Mouse (Mus musculus): Measurements from ENCODE around the gene Atg9a.
"Not testable (repeated sequence)": the region's sequence is repeated elsewhere in the genome, so short reads cannot be mapped to it uniquely, and the experiment has no call there.

The Atg9a gene

GRCm38 (mm10) chr1:75191622-75192402 is at the start of gene Atg9a, which contains the start of gene Ankzf1:
TSS of gene Atg9a (minus strand) at chr1:75192196.
TSS of gene Ankzf1 (plus strand) at chr1:75192151.
- peak; percentile 97 for DNase-seq (ENCODE audit: extremely low read depth, low read depth)

GRCm38 (mm10) chr1:75239591-75239990 is 47.6 kb upstream of the Atg9a start:
- no peak for DNase-seq (ENCODE audit: extremely low read depth, low read depth)

DNA sequence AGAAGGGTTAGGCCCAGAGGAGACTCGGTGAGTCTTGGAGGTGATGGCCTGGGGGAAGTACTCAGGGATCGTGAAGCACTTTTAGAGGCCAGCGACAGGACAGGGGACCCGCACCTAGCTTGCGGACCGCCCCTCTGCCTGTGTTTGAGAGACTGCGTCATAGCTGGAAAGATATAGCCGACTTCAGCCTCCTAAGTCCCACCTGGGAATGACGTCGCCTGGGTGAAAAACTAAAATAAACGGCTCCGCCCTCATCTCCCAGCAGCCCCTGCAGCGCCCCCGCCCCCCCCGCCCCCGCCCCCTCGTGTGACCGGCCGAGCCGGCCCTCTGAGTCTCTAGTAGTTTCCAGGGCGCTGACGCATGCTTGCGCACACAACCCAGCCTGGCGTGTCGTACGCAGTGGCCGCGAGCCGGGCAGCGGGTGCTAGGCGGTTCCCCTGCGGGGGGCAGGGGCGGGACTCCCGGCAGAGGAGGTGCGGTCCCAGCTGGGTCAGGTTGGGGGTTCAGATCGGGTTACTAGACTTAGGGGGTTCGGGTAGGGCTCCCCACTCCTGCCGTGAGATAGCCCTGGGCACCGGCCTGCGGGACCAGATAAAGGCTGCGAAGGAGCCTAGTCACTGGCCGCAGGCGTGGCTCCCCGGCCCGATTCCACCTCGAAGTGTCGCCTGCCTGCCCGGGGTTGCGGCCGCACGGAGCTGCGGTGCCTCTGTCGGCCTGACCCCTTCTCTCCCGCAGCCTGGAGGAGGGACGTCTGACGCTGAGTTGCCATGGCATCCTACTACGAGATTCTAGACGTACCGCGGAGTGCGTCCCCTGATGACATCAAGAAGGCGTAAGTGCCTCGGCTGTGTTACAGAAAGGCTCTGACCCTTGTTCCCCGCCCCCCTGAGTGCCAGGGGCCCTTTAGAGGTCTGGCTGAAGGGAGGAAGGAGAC is 44.4 kb upstream of the Atg9a start, which contains the start of gene Dnajb2:
Gene Dnajb2 (plus strand): TSS at position 290 of the 934 bp plus-strand sequence.
- DNase-seq (ENCODE audit: extremely low read depth, low read depth) = peak; percentile 67

DNA sequence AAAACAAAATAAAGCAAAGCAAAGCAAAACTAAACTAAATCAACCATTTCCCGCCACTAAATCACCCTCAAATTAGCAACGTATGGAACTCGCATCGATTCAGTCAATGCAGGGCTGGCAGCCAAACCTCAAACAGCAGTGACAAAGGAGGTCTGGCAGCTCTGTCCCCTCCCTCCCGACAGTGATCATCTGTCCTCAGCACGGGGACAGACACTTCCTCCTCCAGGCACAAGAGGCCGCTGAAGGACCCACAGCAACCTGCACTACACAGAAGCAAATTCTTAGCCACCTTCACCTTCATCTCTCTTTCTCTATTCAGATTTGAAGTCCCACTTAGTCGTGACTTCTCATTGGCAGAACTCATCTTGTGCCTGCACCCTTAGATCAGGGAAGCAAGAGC is 42.6 kb upstream of the Atg9a start:
- DNase-seq (ENCODE audit: extremely low read depth, low read depth) = peak; percentile 81

DNA sequence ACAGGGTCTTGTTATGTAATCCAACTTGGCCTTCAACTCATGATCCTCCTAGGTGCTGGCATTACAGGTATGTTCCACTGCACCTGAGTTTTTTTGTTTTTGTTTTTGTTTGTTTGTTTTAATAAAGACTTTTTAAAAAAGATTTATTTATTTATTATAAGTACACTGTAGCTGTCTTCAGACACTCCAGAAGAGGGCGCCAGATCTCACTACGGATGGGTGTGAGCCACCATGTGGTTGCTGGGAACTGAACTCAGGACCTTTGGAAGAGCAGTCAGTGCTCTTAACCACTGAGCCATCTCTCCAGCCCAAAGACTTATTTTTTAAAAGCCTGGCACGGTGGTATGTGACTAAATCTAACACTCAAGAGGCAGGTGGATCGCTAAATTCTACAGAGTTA is 40.5 kb upstream of the Atg9a start:
- DNase-seq (ENCODE audit: extremely low read depth, low read depth) = not testable (repeated sequence)

DNA sequence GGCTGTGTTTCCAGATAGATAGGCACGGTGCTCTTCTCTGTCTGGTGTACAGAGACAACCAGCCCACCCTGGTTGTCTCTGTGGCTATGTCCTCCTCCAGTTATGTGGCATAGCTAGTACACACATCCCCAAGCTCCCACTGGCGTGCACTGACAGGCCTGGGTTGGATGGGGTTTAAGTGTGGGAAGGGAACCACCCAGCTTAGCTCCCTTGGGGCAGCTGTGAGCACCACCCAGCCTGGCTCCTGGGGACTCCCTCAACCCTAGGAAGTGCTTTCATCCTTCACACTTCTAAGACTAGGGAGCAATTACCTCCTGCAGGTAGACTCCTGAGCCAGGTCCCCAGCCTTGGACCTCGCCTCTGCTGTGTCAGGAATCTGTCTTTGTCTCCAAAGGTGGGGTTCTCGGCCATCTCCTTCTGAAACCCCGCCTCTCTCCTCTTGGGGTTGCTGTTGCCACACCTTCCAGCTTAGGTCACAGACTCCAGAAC is 39.7 kb upstream of the Atg9a start, which contains the start of gene A630095N17Rik:
Gene A630095N17Rik (minus strand): TSS at position 439 of the 489 bp plus-strand sequence.
- no peak for DNase-seq (ENCODE audit: extremely low read depth, low read depth)

GRCm38 (mm10) chr1:75231224-75231623 is 39.2 kb upstream of the Atg9a start:
- no peak for DNase-seq (ENCODE audit: extremely low read depth, low read depth)

DNA sequence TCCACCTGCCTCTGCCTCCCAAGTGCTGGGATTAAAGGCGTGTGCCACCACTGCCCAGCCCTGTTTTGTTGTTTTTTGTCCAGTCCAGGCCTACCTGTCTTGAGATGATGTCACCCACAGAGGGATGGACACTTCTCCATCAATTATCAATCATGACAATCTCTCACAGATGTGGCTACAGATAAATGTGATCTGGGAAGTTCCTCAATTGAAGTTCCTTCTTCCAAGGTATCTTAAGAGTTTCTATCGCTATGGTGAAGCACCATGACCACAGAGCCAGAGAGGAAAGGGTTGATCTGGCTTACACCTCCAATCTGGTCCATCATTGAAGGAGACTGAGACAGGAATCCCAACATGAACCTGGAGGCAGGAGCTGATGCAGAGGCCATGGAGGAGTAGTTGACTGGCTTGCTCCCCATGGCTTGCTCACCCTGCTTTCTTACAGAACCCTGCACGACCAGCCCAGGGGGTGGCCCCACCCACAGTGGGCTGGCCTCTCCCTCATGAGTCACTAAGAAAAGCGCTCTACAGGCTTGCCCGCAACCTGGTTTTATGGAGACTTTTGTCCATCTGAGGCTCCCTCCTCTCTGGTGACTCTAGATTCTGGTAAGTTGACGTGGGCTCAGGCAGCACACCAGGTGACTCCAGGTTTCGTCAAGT is 38.5 kb upstream of the Atg9a start:
- no peak for DNase-seq (ENCODE audit: extremely low read depth, low read depth)

DNA sequence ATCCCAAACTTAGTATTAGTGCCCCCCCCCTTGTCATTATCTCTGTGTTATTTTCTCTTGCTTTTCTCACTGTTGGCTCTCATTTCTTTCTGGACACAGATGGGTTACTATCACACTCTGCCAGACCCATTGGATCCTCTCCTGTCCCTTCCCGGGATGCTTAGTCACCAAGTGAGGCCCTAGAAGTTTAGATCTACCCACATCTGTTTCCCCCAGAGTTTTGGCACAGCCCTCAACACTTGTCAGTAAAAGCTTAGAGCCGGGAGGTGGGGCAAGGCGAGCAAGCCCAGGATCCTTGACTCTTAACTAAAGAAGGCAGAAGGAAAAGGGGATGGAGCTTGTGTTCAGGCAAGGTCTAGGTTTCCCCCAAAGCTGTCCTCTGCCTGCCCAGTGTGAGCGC is 37.2 kb upstream of the Atg9a start:
- peak; percentile 94 for DNase-seq (ENCODE audit: extremely low read depth, low read depth)

- no peak for DNase-seq (ENCODE audit: extremely low read depth, low read depth)
Observed at GRCm38 (mm10) chr1:75227653-75228052, 35.7 kb upstream of the Atg9a start.

GRCm38 (mm10) chr1:75226138-75226537 is 34.1 kb upstream of the Atg9a start:
- DNase-seq (ENCODE audit: extremely low read depth, low read depth) = no peak

DNA sequence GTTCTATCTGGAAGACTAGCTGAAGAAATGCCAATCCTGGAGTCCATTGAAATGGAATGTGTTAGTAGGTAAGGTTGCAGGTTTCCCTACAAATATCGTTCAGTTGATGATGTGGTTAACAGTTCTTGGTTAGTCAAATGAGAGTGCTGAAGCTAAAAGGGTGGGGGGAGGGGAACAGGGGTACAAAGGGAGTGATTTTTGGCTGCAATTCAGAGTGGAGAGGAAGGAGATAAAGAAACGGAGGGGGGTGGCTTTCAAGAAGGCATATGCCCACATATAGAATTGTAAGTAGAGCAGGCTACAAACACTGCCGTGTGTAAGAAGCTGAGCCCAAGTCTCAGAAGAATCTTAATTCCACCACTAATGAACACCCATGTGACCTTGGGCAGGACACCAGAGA is 33.5 kb upstream of the Atg9a start:
- no peak for DNase-seq (ENCODE audit: extremely low read depth, low read depth)

GRCm38 (mm10) chr1:75223532-75223931 is 31.5 kb upstream of the Atg9a start:
- DNase-seq (ENCODE audit: extremely low read depth, low read depth) = no peak

- no peak for DNase-seq (ENCODE audit: extremely low read depth, low read depth)
Observed at GRCm38 (mm10) chr1:75222926-75223325, 30.9 kb upstream of the Atg9a start.

DNA sequence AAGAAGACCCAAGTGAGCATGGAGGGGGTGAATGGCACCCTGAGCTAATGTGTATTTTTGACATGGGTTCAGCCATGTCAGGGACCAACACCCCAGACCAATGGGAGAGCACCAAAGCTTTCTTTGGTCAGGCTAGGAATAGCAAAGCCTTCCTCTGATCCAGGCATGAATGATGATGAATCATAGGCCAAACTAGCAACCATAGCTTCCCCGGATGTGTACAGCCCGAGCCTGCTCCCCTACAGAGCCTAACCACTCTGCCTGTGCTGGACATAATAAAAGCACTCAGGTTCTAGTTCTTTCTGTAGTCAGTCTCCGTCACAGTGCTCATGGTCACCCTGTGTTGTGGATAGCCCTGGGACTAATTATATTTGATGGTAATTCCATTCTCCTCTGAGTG is 29.5 kb upstream of the Atg9a start:
- DNase-seq (ENCODE audit: extremely low read depth, low read depth) = no peak

GRCm38 (mm10) chr1:75219531-75219930 is 27.5 kb upstream of the Atg9a start, which contains the start of gene Tuba4a:
TSS of gene Tuba4a (minus strand) at chr1:75219865.
- no peak for DNase-seq (ENCODE audit: extremely low read depth, low read depth)

DNA sequence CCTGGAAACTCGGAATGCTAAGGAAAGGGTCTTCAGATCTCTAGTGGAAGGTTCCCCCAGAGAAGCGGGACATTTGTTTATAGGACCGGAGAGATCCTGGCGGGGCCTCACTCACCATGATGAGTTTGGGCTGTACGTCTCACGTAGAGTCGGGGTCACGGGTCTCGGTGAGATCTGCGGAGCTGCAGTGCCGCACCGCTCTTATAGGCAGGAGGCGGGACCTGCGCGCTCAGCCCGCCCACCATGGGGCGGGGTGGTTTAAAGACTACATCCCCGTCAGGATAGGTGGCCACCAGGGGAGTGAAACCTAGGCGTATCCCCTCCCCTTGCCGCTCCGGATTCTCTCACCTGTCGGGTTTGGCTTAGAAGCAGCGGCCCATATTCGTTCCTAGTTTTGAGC is 27.1 kb upstream of the Atg9a start:
- DNase-seq (ENCODE audit: extremely low read depth, low read depth) = no peak

DNA sequence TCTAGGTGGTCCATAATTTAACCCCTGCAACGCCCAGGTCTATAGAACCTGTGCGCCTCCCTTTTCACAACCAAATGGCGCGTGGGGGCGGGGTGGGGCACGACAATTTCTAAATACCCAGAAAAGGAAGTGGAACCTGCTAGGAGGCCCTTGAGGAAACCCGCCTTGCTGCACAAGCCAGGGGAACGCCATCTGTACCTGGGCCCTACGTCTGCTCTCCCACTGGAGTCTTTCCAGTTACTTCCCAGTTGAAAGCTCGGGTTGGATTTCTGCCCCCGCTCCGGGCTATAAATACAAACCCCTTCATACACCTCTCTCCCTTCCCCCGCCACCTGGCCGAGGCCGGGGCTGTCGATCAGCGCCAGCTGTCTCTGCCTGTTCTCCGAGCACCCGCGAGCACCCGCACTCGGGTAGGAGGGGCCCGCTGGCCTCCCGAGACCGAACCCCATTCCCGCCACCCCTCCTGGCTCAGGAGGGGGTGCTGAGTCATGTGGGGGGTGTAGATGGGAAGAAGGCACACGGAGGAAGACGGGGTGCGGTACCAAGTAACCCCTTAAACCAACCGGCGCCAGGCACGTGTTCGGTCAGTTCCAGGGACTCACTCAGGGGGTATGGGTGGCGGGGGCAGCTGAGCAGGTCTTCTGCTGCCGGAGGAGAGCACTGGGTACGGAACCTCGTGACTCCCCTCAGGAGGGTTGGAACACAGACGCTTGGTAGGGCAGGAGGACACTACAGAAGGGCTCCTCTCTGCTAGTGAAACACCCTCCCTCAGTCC is 26.4 kb upstream of the Atg9a start:
- DNase-seq (ENCODE audit: extremely low read depth, low read depth) = no peak

GRCm38 (mm10) chr1:75217893-75218226 is 25.9 kb upstream of the Atg9a start:
- no peak for DNase-seq (ENCODE audit: extremely low read depth, low read depth)

DNA sequence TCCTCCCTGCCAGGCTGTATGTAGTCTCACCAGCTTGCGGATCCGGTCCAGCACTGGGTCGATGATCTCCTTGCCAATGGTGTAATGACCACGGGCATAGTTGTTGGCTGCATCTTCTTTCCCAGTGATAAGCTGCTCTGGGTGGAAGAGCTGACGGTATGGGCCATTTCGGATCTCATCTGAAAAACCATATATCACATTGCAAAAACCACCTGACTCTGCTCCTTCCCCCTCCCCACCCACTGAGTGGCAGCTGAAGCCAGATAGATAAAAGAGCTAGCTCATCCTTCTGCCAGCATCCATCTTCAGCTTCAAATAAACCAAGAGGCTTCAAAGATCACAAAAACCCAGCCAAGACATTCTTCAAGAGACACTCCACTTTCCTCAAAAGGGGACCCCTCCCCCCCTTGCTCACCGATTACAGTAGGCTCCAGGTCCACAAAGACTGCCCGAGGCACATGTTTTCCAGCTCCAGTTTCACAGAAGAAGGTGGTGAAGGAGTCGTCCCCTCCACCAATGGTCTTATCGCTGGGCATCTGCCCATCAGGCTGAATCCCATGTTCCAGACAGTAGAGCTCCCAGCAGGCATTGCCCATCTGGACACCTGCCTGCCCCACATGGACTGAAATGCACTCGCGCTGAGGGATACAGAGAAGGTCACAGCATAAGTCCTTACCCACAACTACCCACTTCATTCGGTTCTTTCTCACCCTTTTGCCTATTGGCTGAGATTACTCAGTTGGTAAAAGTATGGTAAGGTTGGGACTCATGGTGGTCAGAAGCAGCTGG is 25.0 kb upstream of the Atg9a start:
- no peak for DNase-seq (ENCODE audit: extremely low read depth, low read depth)
